Mouse (Mus musculus) forebrain, embryonic 14.5 days (tissue): Measurements from ENCODE around the gene Clec9a. TPM values are rescaled to one million over a fixed set of nuclear protein-coding genes. Genes with fewer than 3 reads are reported as not detected.

Experiments
- ATAC-seq: fragments of 200-750 bp; cut with Nextera tagmentation; 2 replicates; pipeline ENCODE4 v1.8.0; 2017; ENCODE audit warnings: mild to moderate bottlenecking, moderate library complexity
- DNase-seq: peaks from one replicate; pipeline ENCODE4 v3.0.0-alpha.2; 2015; ENCODE audit warnings: low spot score
- H3K27ac ChIP-seq: fragments of 300-500 bp; sonication (generic); 2 replicates; pipeline ENCODE4 v1.5.1; 2014; ENCODE audit warnings: low read depth, mild to moderate bottlenecking, control low read depth, low read length, moderate library complexity
- H3K27me3 ChIP-seq: fragments of 300-500 bp; sonication (generic); replicated peaks from 2 replicates; pipeline ENCODE4 v1.6.1; 2014; ENCODE audit warnings: low read length, control low read depth, mixed read lengths; ENCODE audit not compliant: control insufficient read depth, insufficient read depth
- H3K36me3 ChIP-seq: fragments of 300-500 bp; sonication (generic); 2 replicates; pipeline ENCODE4 v1.6.1; 2014; ENCODE audit warnings: low read length, control low read depth; ENCODE audit not compliant: control insufficient read depth, insufficient read depth
- H3K4me1 ChIP-seq: fragments of 300-500 bp; sonication (generic); 2 replicates; pipeline ENCODE4 v1.6.1; 2014; ENCODE audit warnings: antibody characterized with exemption, low read length, control low read depth; ENCODE audit not compliant: control insufficient read depth, insufficient read depth
- H3K4me2 ChIP-seq: fragments of 300-500 bp; sonication (generic); 2 replicates; pipeline ENCODE4 v1.6.1; 2014; ENCODE audit warnings: mild to moderate bottlenecking, control low read depth, low read length
- H3K4me3 ChIP-seq: fragments of 300-500 bp; sonication (generic); 2 replicates; pipeline ENCODE4 v1.5.1; 2014; ENCODE audit warnings: low read depth, low read length, control low read depth
- H3K9ac ChIP-seq: fragments of 300-500 bp; sonication (generic); 2 replicates; pipeline ENCODE4 v1.6.1; 2014; ENCODE audit warnings: mild to moderate bottlenecking, low read length, control low read depth, moderate library complexity
- H3K9me3 ChIP-seq: fragments of 300-500 bp; sonication (generic); replicated peaks from 2 replicates; pipeline ENCODE4 v1.6.1; 2016; ENCODE audit warnings: low read length, control low read depth, mixed read lengths; ENCODE audit not compliant: control insufficient read depth
- WGBS: fragments of 180-500 bp; shearing (Covaris S2); extraction: QIAGEN DNeasy Blood & Tissue Kit; methylation state at CpG from one replicate; pipeline ENCODE4 v1.1.7; 2014; 5-methylcytosine and 5-hydroxymethylcytosine counted together
- polyA plus RNA-seq: library from polyadenylated mRNA; unstranded; fragments of >200 nt; fragmentation: Nextera tagmentation; extraction: Ambion mirVana; gene quantifications from 2 replicates; pipeline ENCODE4 v1.2.1, GENCODE M21; 2014

The Clec9a gene
- polyA plus RNA-seq: 0.10 and 0.19 TPM in 2 replicates

DNA sequence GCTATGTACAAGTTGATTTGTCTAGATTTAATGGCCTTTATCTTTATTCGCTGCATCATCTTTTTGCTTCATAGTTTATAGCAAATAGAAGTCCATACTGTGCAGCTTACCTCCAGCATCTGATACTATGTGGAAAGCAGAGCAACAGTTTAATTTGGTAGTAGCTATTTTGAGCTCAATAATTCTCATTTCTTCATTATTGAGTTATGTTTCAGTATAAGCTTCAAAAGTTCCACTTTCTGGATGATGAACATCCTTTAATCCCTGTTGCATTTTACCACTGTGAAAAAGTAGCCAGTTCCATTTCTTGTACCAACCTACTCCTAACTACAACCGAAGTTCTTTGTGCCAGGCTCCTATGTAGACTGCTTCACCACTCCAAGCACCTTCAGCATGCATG lies at the start of gene Clec9a:
Clec9a (plus strand) TSS at position 301 of the 400 bp plus-strand sequence.
- WGBS: 88% methylated on average over 2 of the region's 2 CpGs
- Histone ChIP-seq H3K27me3 (no peaks in the 10 kb centered on the region), H3K4me1 (no peaks in the 10 kb centered on the region), H3K4me3 (no peak within 1 kb of the TSS), H3K9ac (no peak within 1 kb of the TSS), H3K36me3 (no peaks in the 10 kb centered on the region), H3K4me2 (no peak within 1 kb of the TSS), H3K27ac (no peak within 1 kb of the TSS), H3K9me3 (no peaks in the 10 kb centered on the region)
- ATAC-seq (no peak), DNase-seq (no peak)

DNA sequence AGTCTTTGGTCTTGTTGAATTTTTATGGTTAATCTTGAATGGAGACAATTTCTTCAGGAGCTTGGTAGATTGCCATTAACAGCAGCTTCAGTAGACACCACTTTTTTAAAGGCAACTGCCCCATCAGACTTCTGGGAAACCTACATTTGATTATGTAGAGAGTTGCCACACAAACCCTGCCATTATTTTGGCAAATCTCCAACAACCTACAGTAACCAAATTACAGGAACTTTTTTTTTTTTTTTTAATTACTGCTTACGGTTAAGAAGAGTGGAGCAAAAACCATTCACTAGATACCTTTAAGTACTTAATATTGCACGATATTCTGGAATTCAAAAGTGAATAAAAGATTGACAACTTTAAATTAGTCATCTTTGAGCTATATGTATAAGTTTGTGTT lies 49.1 kb upstream of the Clec9a start:
- DNase-seq: no peak

DNA sequence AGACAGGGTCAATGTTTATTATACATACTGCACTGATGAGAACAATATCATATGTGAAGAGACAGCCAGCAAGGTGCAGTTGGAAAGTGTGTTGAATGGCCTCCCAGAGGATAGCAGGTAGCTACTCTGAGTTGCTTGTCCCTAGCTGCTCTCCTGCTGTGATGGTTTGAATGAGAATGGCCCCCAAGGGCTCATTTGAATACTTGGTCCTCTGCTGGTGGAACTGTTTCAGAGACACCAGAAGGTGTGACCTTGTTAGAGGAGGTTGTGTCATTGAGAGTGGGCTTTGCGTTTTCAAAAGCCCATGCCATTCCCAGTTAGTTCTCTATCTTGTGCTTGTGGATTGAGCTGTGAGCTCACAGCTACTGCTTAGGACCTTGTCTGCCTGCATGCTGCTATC lies 44.7 kb upstream of the Clec9a start:
- H3K27ac ChIP-seq: no peak overlapping the region
- ATAC-seq (no peak), DNase-seq (no peak)
- H3K4me2 ChIP-seq: no peak overlapping the region
- no peak overlapping the region for H3K4me3 ChIP-seq
- H3K9me3 ChIP-seq: no peaks in the 10 kb centered on the region
- no peaks in the 10 kb centered on the region for H3K36me3 ChIP-seq
- no peak overlapping the region for H3K9ac ChIP-seq
- H3K27me3 ChIP-seq: no peaks in the 10 kb centered on the region
- no peaks in the 10 kb centered on the region for H3K4me1 ChIP-seq
- 21% methylated on average over 1 of the region's 1 CpGs for WGBS

More for the DNA sequence above, 49.1 kb upstream of the Clec9a start:
- no peak overlapping the region for H3K4me3 ChIP-seq
- 89% methylated on average over 2 of the region's 2 CpGs for WGBS
- no peaks in the 10 kb centered on the region for H3K36me3 ChIP-seq
- no peak overlapping the region for H3K9ac ChIP-seq
- H3K4me2 ChIP-seq: no peak overlapping the region
- no peak for ATAC-seq
- no peaks in the 10 kb centered on the region for H3K9me3 ChIP-seq
- no peaks in the 10 kb centered on the region for H3K27me3 ChIP-seq
- H3K4me1 ChIP-seq: no peaks in the 10 kb centered on the region
- H3K27ac ChIP-seq: no peak overlapping the region

DNA sequence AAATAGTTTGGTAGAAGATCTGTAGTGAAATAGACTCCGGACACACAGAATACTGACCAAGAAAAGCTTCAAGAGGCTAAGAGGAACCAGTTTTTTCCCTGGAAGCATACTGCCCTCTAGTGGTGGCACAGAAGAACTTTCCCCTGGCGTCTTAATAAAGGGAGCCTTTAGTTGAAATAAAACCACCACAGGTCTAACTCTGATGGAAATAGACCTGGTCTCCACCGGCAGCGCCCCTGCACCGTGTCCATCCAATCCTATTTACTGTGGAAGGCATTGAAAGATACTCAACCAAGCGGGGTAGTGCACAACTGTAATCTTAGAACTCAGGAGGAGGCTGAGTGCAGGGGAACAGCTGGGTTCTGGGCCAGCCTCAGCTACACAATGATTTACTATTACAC lies 42.7 kb upstream of the Clec9a start:
- Histone ChIP-seq H3K4me2 (no peak overlapping the region), H3K4me3 (no peak overlapping the region), H3K4me1 (no peaks in the 10 kb centered on the region), H3K36me3 (no peaks in the 10 kb centered on the region), H3K27ac (no peak overlapping the region), H3K27me3 (no peaks in the 10 kb centered on the region), H3K9ac (no peak overlapping the region), H3K9me3 (no peaks in the 10 kb centered on the region)
- 15% methylated on average over 6 of the region's 6 CpGs for WGBS
- ATAC-seq (peak; percentile 72), DNase-seq (peak; percentile 81)

DNA sequence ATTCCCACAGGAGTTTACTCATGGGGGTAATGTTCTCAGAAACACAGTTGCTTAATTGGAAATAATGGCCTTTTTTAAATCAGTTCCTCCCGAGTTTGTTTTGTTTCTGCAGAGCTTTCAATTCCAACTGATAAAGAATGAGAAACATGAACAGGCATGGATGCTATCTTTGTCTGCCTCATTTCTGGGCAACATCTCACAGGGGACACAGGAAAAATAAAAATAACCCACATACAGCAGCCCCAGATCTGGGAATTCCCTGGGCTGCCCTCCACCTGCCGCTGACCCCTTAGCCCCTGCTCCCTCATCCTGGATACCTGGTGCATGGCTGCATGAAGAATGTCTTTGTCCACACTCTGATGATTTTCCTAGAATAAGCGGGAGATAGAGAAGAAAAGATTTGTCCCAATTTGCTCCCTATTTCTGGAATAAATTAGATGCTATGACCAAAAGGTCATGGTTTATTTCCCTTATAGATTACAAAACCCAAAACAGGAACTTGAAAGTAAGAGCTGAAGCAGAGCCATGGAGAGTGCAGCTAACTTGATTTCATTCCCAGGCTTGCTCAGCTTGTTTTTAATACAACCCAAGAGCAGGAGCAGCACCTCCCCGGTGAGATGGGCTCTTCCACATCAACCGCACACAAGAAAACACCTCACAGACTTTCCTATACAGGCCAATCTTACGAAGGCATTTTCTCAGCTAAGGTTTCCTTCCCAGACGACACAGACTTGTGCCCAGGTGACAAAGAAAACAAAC lies 39.1 kb upstream of the Clec9a start:
- DNase-seq: no peak
- Histone ChIP-seq H3K4me3 (no peak overlapping the region), H3K36me3 (no peaks in the 10 kb centered on the region), H3K4me1 (no peaks in the 10 kb centered on the region), H3K9ac (no peak overlapping the region), H3K27me3 (no peaks in the 10 kb centered on the region), H3K4me2 (no peak overlapping the region), H3K27ac (no peak overlapping the region), H3K9me3 (no peaks in the 10 kb centered on the region)
- WGBS: 80% methylated on average over 7 of the region's 7 CpGs
- no peak for ATAC-seq

DNA sequence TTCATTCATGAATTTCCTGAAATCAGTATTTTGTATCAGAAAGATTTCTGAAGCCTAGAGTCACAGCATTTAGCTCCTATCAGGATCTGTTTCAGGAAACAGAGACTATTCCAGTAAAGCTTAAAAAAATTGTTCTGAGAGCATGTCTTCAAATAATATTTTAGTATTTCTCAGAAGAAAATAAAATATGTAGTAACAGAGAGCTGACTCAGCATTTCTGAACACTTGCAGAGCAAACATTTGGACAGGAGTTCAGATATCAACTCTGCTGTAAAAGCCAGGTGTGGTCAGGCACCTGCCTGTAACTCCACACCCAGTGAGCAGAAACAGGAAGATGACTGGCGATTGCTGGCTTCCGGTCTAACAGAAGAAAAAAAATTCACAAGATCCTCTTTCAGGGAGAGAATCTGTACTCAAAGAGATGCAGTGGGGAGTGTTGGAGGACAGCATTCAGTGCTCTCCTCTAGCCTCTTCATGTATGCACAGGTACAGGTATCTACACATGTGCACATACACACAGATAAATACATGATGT lies 33.7 kb upstream of the Clec9a start:
- H3K4me1 ChIP-seq: no peaks in the 10 kb centered on the region
- DNase-seq (no peak), ATAC-seq (no peak)
- H3K9ac ChIP-seq: no peak overlapping the region
- no peaks in the 10 kb centered on the region for H3K36me3 ChIP-seq
- no peak overlapping the region for H3K27ac ChIP-seq
- H3K27me3 ChIP-seq: no peaks in the 10 kb centered on the region
- H3K9me3 ChIP-seq: no peaks in the 10 kb centered on the region
- no peak overlapping the region for H3K4me3 ChIP-seq
- WGBS: 90% methylated on average over 2 of the region's 2 CpGs
- H3K4me2 ChIP-seq: no peak overlapping the region

DNA sequence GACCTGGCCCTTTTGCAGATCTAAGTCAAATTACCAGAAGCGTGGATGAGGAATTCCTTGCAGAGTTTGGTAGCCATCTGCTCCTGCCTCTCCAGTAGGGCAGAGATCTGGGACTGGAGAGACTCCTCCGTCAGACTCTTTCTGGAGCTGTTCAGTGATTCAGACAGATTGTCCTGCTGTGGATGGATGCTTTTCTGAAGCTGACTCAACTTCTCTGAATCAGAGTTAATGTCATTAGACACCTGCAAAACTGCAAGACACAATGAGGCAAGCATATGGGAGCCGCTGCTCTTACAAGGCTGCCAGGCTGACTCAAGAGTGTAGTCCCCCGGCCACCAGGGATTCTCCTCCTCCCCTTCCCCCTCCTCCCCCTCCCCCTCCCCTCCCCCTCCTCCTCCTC lies 28.2 kb upstream of the Clec9a start:
- no peak for DNase-seq

DNA sequence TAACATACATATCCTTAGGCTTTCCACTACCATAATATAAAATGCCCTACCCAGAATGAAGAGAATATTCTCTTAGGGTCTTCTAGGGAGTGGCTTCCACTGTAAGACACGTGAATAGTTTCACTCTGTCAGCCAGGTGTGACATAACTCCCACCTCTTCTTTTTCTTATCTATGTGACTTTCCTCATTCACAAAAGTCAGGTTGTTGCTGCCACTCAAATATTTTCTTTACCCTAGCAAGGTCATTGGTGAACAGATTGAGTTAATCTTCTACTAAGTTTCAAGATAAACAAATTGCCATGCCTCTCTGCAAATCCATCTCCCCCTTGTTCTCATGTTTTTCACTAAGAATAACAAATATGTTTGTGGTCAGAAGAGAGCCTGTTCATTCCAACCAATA lies 26.9 kb upstream of the Clec9a start:
- Histone ChIP-seq H3K9ac (no peak overlapping the region), H3K9me3 (no peaks in the 10 kb centered on the region), H3K27me3 (no peaks in the 10 kb centered on the region), H3K36me3 (no peaks in the 10 kb centered on the region), H3K4me3 (no peak overlapping the region), H3K27ac (no peak overlapping the region), H3K4me2 (no peak overlapping the region), H3K4me1 (no peaks in the 10 kb centered on the region)
- WGBS: 76% methylated on average over 1 of the region's 1 CpGs
- ATAC-seq (no peak), DNase-seq (no peak)

More for the DNA sequence above, 28.2 kb upstream of the Clec9a start:
- 71% methylated on average over 4 of the region's 4 CpGs for WGBS
- Histone ChIP-seq H3K36me3 (no peaks in the 10 kb centered on the region), H3K27ac (no peak overlapping the region), H3K4me2 (no peak overlapping the region), H3K9ac (no peak overlapping the region), H3K4me1 (no peaks in the 10 kb centered on the region), H3K9me3 (no peaks in the 10 kb centered on the region), H3K27me3 (no peaks in the 10 kb centered on the region), H3K4me3 (no peak overlapping the region)
- ATAC-seq: no peak

DNA sequence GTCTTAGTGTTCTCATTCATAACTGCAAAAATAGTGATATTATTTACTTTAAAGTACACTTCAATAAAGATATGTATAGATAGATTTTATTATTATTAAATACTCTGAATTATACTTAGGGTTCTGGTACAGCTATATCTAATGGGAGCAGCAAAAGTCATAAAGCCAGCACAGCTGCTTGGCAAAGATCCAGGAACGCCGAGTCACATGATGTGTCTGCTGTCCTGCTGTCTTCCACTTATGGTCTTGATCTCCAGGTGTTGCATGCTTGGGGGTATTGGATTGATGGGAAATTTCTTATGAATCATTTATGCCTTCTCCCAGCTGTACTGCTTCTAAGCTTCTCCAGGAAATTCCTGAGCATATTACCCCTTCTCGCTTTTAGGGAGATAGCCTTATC lies 25.2 kb upstream of the Clec9a start:
- Histone ChIP-seq H3K27ac (no peak overlapping the region), H3K4me3 (no peak overlapping the region), H3K36me3 (no peaks in the 10 kb centered on the region), H3K9ac (no peak overlapping the region), H3K9me3 (no peaks in the 10 kb centered on the region), H3K27me3 (no peaks in the 10 kb centered on the region), H3K4me1 (no peaks in the 10 kb centered on the region), H3K4me2 (no peak overlapping the region)
- DNase-seq: no peak
- WGBS: 88% methylated on average over 3 of the region's 3 CpGs
- ATAC-seq: no peak
